Mouse (Mus musculus) embryonic facial prominence, embryonic 12.5 days (tissue): ENCODE results near the gene Dab1. TPM values are rescaled to one million over a fixed set of nuclear protein-coding genes. Genes with fewer than 3 reads are reported as not detected.

Experiments used
- ATAC-seq: fragments of 200-750 bp; cut with Nextera tagmentation; 2 replicates; pipeline ENCODE4 v1.8.0; 2017; ENCODE audit not compliant: insufficient number of reproducible peaks, insufficient read depth, low FRiP score, low TSS enrichment
- H3K27ac ChIP-seq: fragments of 300-500 bp; sonication (generic); 2 replicates; pipeline ENCODE4 v1.5.1; 2016; ENCODE audit warnings: mild to moderate bottlenecking
- H3K27me3 ChIP-seq: fragments of 300-500 bp; sonication (generic); 2 replicates; pipeline ENCODE4 v1.6.1; 2016; ENCODE audit warnings: mild to moderate bottlenecking, moderate library complexity
- H3K36me3 ChIP-seq: fragments of 300-500 bp; sonication (generic); 2 replicates; pipeline ENCODE4 v1.6.1; 2016; ENCODE audit warnings: mild to moderate bottlenecking
- H3K4me1 ChIP-seq: fragments of 300-500 bp; sonication (generic); 2 replicates; pipeline ENCODE4 v1.6.1; 2016
- H3K4me2 ChIP-seq: fragments of 300-500 bp; sonication (generic); replicated peaks from 2 replicates; pipeline ENCODE4 v1.6.1; 2016; ENCODE audit warnings: mild to moderate bottlenecking, moderate library complexity
- H3K4me3 ChIP-seq: fragments of 300-500 bp; sonication (generic); 2 replicates; pipeline ENCODE4 v1.5.1; 2016; ENCODE audit warnings: mild to moderate bottlenecking
- H3K9ac ChIP-seq: fragments of 300-500 bp; sonication (generic); 2 replicates; pipeline ENCODE4 v1.6.1; 2016; ENCODE audit warnings: mild to moderate bottlenecking, moderate library complexity
- H3K9me3 ChIP-seq: fragments of 300-500 bp; sonication (generic); 2 replicates; pipeline ENCODE4 v1.6.1; 2016; ENCODE audit warnings: mild to moderate bottlenecking, moderate library complexity
- WGBS: fragments of 180-500 bp; shearing (Covaris S2); methylation state at CpG from one replicate; pipeline ENCODE4 v1.1.7; 2016; 5-methylcytosine and 5-hydroxymethylcytosine counted together
- polyA plus RNA-seq: library from polyadenylated mRNA; unstranded; fragments of >200 nt; fragmentation: Nextera tagmentation; extraction: Ambion mirVana; gene quantifications from 2 replicates; pipeline ENCODE4 v1.2.1, GENCODE M21; 2016

The Dab1 gene
- polyA plus RNA-seq, 1 experiment from 2014 or later, result 23.7 TPM

DNA sequence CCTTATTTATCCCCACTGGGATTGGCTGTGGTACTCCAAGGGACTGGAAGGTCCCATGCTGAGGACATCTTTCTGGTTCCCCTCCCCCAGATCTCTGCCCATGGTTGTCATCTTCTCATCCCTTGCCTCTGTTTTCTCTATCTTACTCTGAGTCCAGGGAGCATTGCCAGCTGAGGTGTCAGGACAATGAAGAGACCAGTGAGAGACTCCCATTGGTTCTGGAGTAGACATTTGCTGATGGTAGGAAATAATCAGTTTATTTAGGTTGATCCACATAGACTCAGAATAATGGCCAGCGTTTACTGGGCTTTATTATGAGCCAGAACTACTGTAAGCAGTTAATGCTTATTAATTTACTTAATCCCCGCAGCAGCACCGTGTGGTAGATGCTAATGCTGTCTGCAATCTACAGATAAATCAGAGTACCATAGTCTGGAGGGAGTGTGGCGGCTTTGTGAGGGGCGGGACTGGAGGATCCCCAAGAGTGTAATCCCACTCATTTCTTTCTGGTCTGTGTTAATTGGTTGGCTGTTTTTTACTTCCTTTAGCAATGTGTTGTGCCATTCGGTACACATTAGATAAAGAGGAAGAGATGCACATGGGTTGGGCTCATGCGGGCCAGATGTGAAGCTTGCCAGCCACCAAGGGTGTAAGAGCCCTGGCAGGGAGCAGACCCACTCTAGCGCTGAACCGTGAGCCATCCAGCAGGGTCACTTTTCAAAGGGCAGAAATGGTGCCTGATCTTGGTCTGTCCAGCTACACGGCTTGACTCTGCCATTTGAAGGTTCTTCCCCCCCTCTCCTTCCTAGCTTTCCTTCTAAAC lies 824.0 kb downstream of the Dab1 start:
- no peak overlapping the region for H3K4me3 ChIP-seq
- H3K4me2 ChIP-seq, result no peak overlapping the region
- H3K27me3 ChIP-seq, result no peaks in the 10 kb centered on the region
- 68% methylated on average over 10 of the region's 10 CpGs for WGBS
- no peaks in the 10 kb centered on the region for H3K9me3 ChIP-seq
- H3K27ac ChIP-seq, result no peak overlapping the region
- no peaks in the 10 kb centered on the region for H3K36me3 ChIP-seq
- no peak overlapping the region for H3K9ac ChIP-seq
- peaks cover 11% of the 10 kb centered on the region; the same call in 1 of the 2 replicates for H3K4me1 ChIP-seq
- no peak for ATAC-seq

DNA sequence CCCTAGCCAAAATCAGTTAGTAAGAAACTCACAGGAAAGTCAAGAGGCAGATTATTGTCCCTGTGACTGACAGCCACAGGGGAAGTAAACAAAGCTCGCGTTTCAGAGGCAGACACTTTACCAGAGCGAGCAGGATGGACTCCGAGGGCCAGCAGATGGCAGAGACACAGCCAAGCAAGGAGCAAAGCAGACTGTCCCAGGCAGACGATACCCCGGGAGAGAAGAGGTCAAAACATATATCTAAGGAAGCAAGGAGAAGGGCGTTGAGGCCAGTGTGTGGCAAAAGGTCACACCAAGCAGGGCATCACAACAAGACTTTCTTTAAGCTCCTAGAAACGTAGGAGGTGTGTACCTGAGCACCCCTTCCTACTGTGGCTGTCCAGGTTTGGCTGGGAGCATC lies 824.6 kb downstream of the Dab1 start:
- no peak overlapping the region for H3K4me2 ChIP-seq
- 25% methylated on average over 8 of the region's 8 CpGs for WGBS
- no peak overlapping the region for H3K4me3 ChIP-seq
- H3K9me3 ChIP-seq, result no peaks in the 10 kb centered on the region
- H3K4me1 ChIP-seq, result peaks cover 11% of the 10 kb centered on the region; the same call in 1 of the 2 replicates
- no peak overlapping the region for H3K9ac ChIP-seq
- no peaks in the 10 kb centered on the region for H3K36me3 ChIP-seq
- H3K27ac ChIP-seq, result no peak overlapping the region
- no peaks in the 10 kb centered on the region for H3K27me3 ChIP-seq
- no peak for ATAC-seq

DNA sequence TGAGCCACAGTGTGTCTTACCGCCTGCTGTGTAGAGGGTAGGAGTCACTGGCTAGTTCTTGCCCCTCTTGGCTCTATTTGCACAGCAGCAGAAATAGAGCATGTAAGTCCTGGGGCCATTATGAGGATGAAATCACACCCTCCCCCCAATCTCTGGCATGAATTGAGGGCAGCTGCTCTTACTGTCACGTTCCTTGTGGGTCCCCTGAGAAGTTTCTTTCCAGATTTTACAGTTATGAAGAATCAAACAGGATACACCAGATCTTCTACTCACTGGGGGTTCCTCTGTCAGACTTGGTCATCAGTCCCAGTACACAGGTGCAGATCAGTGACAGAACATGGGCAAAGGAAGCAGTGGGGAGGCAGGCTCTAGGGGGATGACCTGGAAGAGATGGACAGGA lies 825.8 kb downstream of the Dab1 start:
- WGBS, result 59% methylated on average over 2 of the region's 2 CpGs
- peaks cover 11% of the 10 kb centered on the region; the same call in 1 of the 2 replicates for H3K4me1 ChIP-seq
- no peaks in the 10 kb centered on the region for H3K36me3 ChIP-seq
- ATAC-seq, result no peak
- H3K9ac ChIP-seq, result no peak overlapping the region
- H3K27me3 ChIP-seq, result no peaks in the 10 kb centered on the region
- H3K4me3 ChIP-seq, result no peak overlapping the region
- no peak overlapping the region for H3K4me2 ChIP-seq
- H3K9me3 ChIP-seq, result no peaks in the 10 kb centered on the region
- H3K27ac ChIP-seq, result no peak overlapping the region

DNA sequence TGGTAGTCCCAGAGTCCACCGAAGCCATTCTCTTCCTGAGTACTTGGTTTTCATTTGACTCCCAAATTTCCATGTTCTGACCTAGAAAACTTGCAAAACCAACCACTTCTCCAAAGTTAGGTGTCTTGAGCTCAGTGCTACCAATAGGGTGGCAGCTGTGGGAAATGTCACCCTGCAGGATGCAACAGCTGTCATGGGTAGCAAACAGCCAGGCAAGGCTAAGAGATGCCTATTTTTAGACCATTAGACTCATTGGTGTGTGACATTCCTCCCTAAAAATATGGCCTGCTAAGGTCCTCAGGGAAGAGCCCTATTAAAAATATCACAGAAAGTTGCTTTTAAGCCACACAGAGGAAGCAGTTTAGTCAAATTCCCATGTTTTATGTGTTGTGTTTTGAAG lies 829.0 kb downstream of the Dab1 start:
- 100% methylated on average over 1 of the region's 1 CpGs for WGBS
- Histone ChIP-seq H3K9me3 (no peaks in the 10 kb centered on the region), H3K9ac (no peak overlapping the region), H3K27me3 (no peaks in the 10 kb centered on the region), H3K36me3 (no peaks in the 10 kb centered on the region), H3K27ac (no peak overlapping the region), H3K4me2 (no peak overlapping the region), H3K4me3 (no peak overlapping the region), H3K4me1 (peaks cover 10% of the 10 kb centered on the region; the same call in 1 of the 2 replicates)
- no peak for ATAC-seq

DNA sequence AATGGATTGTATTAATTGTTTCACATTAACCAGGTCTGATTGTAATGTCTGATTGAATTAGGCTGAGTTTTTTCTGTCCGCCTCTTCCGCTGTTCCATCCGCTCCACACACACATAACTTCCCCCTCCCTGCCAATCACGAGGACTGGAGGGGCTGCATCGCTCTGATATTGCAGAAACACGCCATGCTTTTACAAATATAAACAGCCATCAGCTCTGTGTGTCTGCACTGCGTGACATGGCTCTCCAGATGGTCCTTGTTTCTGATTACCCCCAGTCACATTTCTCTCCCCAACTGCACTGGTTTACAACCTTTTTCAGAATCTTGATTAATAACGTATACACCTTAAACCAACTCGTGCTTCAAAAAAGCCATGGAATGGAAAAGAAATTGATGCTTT lies 831.5 kb downstream of the Dab1 start:
- H3K36me3 ChIP-seq, result no peaks in the 10 kb centered on the region
- H3K27me3 ChIP-seq, result no peaks in the 10 kb centered on the region
- H3K4me1 ChIP-seq, result no peaks in the 10 kb centered on the region
- WGBS, result 68% methylated on average over 9 of the region's 9 CpGs
- H3K9ac ChIP-seq, result no peak overlapping the region
- no peak overlapping the region for H3K4me3 ChIP-seq
- no peak overlapping the region for H3K4me2 ChIP-seq
- no peak overlapping the region for H3K27ac ChIP-seq
- no peaks in the 10 kb centered on the region for H3K9me3 ChIP-seq
- no peak for ATAC-seq

DNA sequence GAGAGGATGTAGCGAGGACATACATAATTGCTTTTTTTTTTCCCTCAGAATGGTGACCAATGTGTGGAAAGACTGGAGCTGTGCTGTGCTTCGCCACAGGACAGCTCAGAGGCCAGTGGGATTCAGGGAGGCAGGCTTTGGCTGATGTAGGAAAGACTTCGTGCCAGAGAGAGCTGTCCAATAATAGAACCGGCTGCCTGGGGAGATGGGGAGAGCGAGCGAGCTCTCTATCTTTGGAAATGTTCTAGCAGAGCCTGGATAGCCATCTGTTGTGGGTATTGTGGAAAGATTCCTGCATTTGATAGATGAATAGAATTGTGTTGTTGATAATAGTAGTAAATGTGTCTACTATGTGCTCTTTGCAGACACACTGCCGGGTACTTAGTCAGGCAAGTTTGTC lies 833.4 kb downstream of the Dab1 start:
- H3K4me3 ChIP-seq, result no peak overlapping the region
- H3K4me2 ChIP-seq, result no peak overlapping the region
- no peaks in the 10 kb centered on the region for H3K36me3 ChIP-seq
- no peaks in the 10 kb centered on the region for H3K27me3 ChIP-seq
- no peaks in the 10 kb centered on the region for H3K4me1 ChIP-seq
- ATAC-seq, result no peak
- H3K27ac ChIP-seq, result no peak overlapping the region
- 65% methylated on average over 7 of the region's 7 CpGs for WGBS
- H3K9ac ChIP-seq, result no peak overlapping the region
- no peaks in the 10 kb centered on the region for H3K9me3 ChIP-seq

- no peak overlapping the region for H3K4me3 ChIP-seq
- no peaks in the 10 kb centered on the region for H3K9me3 ChIP-seq
- no peaks in the 10 kb centered on the region for H3K4me1 ChIP-seq
- no peak overlapping the region for H3K4me2 ChIP-seq
- no peaks in the 10 kb centered on the region for H3K36me3 ChIP-seq
- H3K27me3 ChIP-seq, result no peaks in the 10 kb centered on the region
- H3K9ac ChIP-seq, result no peak overlapping the region
- no peak overlapping the region for H3K27ac ChIP-seq
- no peak for ATAC-seq
- WGBS, result 49% methylated on average over 9 of the region's 9 CpGs
These were observed 836.0 kb downstream of the Dab1 start for GRCm38 (mm10) chr4:104455151-104455550.

DNA sequence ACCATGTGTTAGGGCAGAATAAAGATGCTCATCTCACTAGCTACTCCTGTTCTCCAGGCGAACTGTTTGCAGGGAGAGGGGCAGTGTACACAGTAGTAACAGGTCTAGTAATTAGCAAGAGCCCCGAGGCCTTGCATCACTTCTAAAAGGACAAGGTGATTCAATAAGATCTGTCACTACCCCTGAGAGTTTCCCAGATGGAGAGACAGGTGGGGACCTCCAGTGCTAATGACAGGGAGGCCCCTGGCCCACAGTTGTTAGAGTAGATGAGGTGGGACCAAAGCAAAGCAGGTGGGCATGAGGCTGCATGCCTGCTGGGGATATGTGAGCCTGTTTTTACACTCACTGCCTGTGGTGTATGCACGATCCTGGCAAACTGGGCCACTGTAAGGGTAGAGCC lies 836.6 kb downstream of the Dab1 start:
- H3K4me2 ChIP-seq, result no peak overlapping the region
- H3K27me3 ChIP-seq, result no peaks in the 10 kb centered on the region
- no peaks in the 10 kb centered on the region for H3K9me3 ChIP-seq
- H3K9ac ChIP-seq, result no peak overlapping the region
- no peaks in the 10 kb centered on the region for H3K36me3 ChIP-seq
- H3K4me3 ChIP-seq, result no peak overlapping the region
- WGBS, result 65% methylated on average over 3 of the region's 3 CpGs
- H3K27ac ChIP-seq, result no peak overlapping the region
- no peak for ATAC-seq
- no peaks in the 10 kb centered on the region for H3K4me1 ChIP-seq

DNA sequence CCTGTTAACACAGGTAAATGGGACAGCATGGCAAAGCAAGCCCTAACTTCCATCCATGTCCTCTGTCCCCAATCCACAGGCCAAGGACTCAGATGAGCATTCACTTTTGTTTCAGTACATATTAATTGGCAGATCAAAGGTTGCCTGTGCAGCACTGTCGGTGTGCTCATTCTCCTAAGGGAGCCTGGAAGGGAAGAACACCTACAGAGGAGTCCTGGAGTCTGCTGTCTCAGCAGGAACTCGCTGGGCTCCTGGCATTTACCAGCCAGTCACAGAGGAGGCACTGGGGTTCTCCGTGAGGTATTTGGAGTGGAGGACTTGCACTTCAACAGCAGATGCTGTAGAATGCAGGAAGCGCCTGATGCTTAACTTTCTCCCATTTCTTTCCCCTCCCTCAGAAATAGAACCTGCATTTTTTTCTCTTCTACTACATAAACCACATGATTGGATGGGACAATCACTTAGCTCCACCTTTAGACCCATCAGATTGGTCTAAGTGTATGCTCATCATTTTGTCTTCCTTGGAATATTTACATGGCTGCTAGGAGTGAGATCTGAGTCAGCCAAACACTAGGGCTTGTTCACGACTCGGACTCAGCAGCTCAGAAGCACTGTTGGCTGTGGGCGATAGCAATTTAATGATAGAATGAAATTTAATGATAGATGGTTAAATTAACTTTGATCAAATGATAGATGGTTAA lies 837.2 kb downstream of the Dab1 start:
- 89% methylated on average over 7 of the region's 7 CpGs for WGBS
- Histone ChIP-seq H3K36me3 (no peaks in the 10 kb centered on the region), H3K27ac (no peak overlapping the region), H3K4me3 (no peak overlapping the region), H3K9me3 (no peaks in the 10 kb centered on the region), H3K27me3 (no peaks in the 10 kb centered on the region), H3K4me1 (no peaks in the 10 kb centered on the region), H3K9ac (no peak overlapping the region), H3K4me2 (no peak overlapping the region)
- no peak for ATAC-seq

- no peak overlapping the region for H3K27ac ChIP-seq
- H3K27me3 ChIP-seq, result no peaks in the 10 kb centered on the region
- no peak for ATAC-seq
- WGBS, result 64% methylated on average over 5 of the region's 5 CpGs
- H3K4me1 ChIP-seq, result peaks cover 3% of the 10 kb centered on the region; the same call in 1 of the 2 replicates
- no peak overlapping the region for H3K4me3 ChIP-seq
- H3K9ac ChIP-seq, result no peak overlapping the region
- no peak overlapping the region for H3K4me2 ChIP-seq
- H3K9me3 ChIP-seq, result no peaks in the 10 kb centered on the region
- H3K36me3 ChIP-seq, result no peaks in the 10 kb centered on the region
These were observed 839.6 kb downstream of the Dab1 start for GRCm38 (mm10) chr4:104458726-104459125.

GRCm38 (mm10) chr4:104461106-104462011 lies 842.2 kb downstream of the Dab1 start:
- H3K27ac ChIP-seq, result no peak overlapping the region
- no peak overlapping the region for H3K4me3 ChIP-seq
- no peaks in the 10 kb centered on the region for H3K36me3 ChIP-seq
- H3K4me2 ChIP-seq, result no peak overlapping the region
- H3K27me3 ChIP-seq, result no peaks in the 10 kb centered on the region
- H3K4me1 ChIP-seq, result peaks cover 3% of the 10 kb centered on the region; the same call in 1 of the 2 replicates
- no peak for ATAC-seq
- H3K9ac ChIP-seq, result no peak overlapping the region
- H3K9me3 ChIP-seq, result no peaks in the 10 kb centered on the region
- WGBS, result 81% methylated on average over 12 of the region's 12 CpGs
